Mouse (Mus musculus): Measurements from ENCODE around the gene Ccnt2. TPM values are rescaled to one million over a fixed set of nuclear protein-coding genes. Genes with fewer than 3 reads are reported as not detected.
"Not testable (repeated sequence)": the region's sequence is repeated elsewhere in the genome, so short reads cannot be mapped to it uniquely, and the experiment has no call there.

Gene Ccnt2
- total RNA-seq (2015) (28.4 and 33.9 TPM in 2 replicates), total RNA-seq (2017) (42.2 and 43.7 TPM in 2 replicates)

DNA sequence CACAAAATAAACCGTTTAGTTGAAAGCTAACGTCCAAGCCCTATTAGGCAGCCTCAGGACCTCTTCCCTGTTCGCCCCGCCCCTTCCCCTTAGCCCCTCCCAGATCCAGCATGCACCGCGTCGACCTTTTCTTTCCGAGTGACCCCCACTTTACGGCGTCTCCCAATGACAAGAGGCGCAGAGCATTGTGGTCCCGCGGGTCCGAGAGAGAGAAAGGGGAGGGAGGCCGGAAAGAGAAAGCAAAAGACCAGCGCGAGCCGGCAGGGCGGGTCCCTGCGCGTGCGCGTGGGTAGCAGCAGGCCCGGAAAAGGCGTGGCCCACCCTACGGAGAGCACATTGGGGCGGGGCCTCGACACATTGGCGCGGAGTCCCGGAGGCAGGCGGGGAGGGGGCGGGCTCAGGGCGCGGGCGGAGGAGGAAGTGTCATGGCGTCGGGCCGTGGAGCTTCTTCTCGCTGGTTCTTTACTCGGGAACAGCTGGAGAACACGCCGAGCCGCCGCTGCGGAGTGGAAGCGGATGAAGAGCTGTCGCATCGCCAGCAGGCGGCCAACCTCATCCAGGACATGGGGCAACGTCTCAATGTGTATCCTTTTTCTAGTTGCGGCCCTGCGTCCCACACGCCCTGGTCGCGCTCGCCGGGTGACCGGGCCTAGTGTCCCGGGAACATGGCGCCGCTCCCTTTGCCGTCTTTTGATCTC is at the start of gene Ccnt2:
Ccnt2 (plus strand) TSS at position 362 of the 698 bp plus-strand sequence.
- peak; percentile 92 for ATAC-seq (ENCODE audit: poor library complexity, severe bottlenecking)

DNA sequence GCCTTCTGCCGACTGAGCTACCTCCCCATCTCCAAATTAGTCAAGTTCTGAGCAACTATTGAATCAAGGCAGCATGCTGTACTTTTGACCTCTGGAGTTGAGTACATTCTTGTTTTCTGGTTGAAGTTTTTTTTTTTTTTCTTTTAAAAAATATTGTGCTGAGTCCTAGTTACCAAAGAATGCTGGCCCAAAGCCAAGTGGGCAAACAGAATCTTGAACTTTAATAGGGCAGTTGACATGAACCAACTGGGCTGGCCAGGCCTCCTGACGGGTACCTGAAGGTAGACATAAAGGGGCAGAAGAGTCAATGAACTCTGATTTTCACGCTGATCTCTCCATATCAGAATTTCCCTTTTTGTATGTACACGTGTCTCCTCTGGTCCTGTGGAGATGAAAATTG is 44.9 kb upstream of the Ccnt2 start, which contains the start of gene Acmsd:
Acmsd (plus strand) TSS at position 318 of the 400 bp plus-strand sequence.
- no peak for ATAC-seq (ENCODE audit: poor library complexity, severe bottlenecking)

- ATAC-seq (ENCODE audit: poor library complexity, severe bottlenecking) = no peak
Observed at GRCm38 (mm10) chr1:127731086-127731485, 42.9 kb upstream of the Ccnt2 start.

- ATAC-seq (ENCODE audit: poor library complexity, severe bottlenecking) = no peak
Observed at GRCm38 (mm10) chr1:127732435-127732834, 41.5 kb upstream of the Ccnt2 start.

- no peak for ATAC-seq (ENCODE audit: poor library complexity, severe bottlenecking)
Observed at GRCm38 (mm10) chr1:127732841-127733240, 41.1 kb upstream of the Ccnt2 start.

DNA sequence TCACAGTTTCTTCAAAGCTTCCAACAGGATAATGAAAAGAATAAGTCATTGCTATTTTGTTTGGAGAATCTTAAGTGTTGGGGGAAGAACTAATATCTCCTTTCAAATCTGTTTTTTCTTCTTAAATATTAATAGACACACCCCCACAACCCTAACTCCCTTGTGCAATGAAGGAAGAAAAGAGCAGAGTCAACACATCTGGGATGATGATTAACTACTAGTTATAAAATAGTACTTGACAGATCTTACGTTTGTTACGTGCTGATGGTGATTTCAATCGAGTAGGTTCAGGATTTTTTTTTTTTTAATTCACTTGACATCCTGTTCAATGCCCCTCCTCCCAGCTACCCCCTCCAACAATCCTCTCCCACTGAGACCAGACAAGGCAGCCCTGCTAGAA is 38.6 kb upstream of the Ccnt2 start:
- no peak for ATAC-seq (ENCODE audit: poor library complexity, severe bottlenecking)

- ATAC-seq (ENCODE audit: poor library complexity, severe bottlenecking) = no peak
Observed at GRCm38 (mm10) chr1:127750401-127751102, 23.4 kb upstream of the Ccnt2 start.

- ATAC-seq (ENCODE audit: poor library complexity, severe bottlenecking) = no peak
Observed at GRCm38 (mm10) chr1:127755806-127756205, 18.2 kb upstream of the Ccnt2 start.

GRCm38 (mm10) chr1:127756331-127757163 is 17.4 kb upstream of the Ccnt2 start:
- 0 out of 2 replicates have a peak, but pooled peaks have one; percentile 49 for ATAC-seq (ENCODE audit: poor library complexity, severe bottlenecking)

- not testable (repeated sequence) for ATAC-seq (ENCODE audit: poor library complexity, severe bottlenecking)
Observed at GRCm38 (mm10) chr1:127757164-127757545, 16.8 kb upstream of the Ccnt2 start.

- no peak for ATAC-seq (ENCODE audit: poor library complexity, severe bottlenecking)
Observed at GRCm38 (mm10) chr1:127765468-127765867, 8.5 kb upstream of the Ccnt2 start.

- no peak for ATAC-seq (ENCODE audit: poor library complexity, severe bottlenecking)
Observed at GRCm38 (mm10) chr1:127766741-127767140, 7.2 kb upstream of the Ccnt2 start.

GRCm38 (mm10) chr1:127773198-127773802 is 664 bp upstream of the Ccnt2 start:
- ATAC-seq (ENCODE audit: poor library complexity, severe bottlenecking) = peak; percentile 3

DNA sequence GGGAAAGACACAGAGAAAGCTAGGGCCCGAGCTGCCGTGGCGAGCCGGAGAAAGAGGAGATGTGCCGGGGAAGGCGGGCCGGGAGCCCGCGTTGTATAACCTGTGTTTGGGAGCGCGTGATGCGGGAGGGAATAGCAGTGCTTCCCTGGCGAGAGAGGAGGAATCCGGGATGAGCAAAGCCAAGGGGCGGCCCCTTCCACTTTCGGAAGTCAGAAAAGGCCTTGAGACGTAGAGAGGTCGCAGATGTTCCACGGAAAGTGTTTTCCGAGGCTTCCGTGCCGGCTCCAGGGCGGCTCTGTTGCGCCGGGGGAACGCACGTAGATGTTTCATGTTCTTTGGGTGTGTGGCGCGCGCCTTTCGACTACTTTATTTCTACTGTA is 527 bp downstream of the Ccnt2 start:
- peak; percentile 3 for ATAC-seq (ENCODE audit: poor library complexity, severe bottlenecking)

DNA sequence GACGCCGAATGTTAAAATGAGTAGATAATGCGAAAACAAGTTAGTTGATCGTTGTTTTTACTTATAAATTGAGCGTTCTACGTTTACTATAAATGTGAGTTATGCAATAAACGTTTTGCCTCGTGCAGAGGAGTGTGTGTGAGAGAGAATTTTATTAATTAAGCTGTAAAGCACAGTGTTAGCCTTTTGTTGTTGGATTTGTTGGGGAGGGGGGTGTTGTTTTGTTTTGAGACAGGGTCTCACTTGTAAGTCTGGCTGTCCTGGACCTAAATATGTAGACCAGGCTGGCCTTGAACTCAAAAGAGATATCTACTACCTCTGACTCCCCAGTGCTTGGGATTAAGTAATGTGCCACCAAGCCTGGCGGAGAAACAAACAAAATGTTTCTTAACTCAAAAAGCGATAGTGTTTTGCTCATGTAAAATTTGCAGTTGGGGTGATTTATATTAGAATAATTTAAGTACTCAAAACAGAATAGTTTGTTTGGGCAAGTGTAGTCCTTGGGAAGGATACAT is 1.3 kb downstream of the Ccnt2 start:
- ATAC-seq (ENCODE audit: poor library complexity, severe bottlenecking) = no peak

DNA sequence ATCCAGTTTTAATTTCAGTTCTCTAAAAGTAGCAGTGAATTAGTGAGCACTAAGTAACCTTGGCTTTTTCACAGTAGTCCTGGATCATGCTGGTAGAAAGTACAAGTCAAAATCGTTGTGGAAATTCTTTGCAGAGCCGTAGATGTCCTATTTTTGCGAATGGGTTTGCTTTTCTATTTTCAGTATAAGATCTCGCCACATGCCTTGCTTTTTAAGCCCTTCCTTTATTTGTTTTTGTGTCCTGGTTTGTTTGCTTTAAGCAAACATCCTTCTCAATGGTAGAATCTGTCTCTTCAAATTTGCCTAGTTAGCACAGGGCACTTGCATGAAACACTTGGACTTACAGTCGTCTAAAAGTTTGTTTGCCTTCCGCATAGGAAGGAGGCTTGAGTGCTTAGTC is 2.3 kb downstream of the Ccnt2 start:
- ATAC-seq (ENCODE audit: poor library complexity, severe bottlenecking) = no peak

- ATAC-seq (ENCODE audit: poor library complexity, severe bottlenecking) = no peak
Observed at GRCm38 (mm10) chr1:127778611-127779010, 4.6 kb downstream of the Ccnt2 start.

DNA sequence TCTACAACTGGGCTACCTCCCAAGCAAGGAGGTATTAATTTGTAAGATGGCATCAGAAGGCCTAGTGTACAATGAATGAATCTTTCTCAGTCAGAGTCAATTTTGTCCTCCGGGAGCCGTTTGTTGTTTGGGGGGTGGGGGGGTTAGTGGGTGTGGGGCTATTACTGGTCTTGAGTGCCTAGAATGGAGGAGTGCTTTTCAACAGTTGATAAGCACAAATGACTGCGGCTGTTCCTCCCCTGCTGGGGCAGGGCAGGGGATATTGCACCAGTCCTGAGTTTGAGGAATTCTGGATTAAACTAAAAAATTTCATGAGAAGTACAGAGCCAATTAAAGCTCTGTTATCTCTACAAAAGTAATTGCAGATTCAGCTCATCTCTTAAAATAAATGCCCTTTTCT is 6.2 kb downstream of the Ccnt2 start:
- ATAC-seq (ENCODE audit: poor library complexity, severe bottlenecking) = no peak

GRCm38 (mm10) chr1:127780849-127781248 is 6.9 kb downstream of the Ccnt2 start:
- peak; percentile 66 for ATAC-seq (ENCODE audit: poor library complexity, severe bottlenecking)

DNA sequence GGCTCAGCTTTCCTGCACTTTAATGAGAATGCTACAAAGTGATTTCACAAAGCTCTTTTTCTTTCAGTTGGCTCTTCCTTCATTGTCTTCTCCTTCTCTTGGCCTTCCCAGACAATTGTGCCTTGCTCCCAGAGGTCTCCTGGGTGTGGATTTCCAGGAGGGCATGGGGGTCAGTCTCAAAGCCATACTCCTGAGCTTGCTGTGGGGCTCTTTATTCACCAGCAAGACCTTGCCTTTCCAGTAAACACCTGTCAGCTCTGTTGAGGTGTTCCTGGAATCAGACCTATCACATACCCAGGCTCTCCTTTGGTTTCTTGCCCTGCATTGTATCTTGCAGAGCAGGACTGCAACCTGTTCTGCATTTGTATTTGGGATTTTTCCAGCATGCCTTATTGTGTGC is 9.9 kb downstream of the Ccnt2 start:
- ATAC-seq (ENCODE audit: poor library complexity, severe bottlenecking) = no peak

- peak; percentile 86 for ATAC-seq (ENCODE audit: poor library complexity, severe bottlenecking)
Observed at GRCm38 (mm10) chr1:127785882-127786281, 11.9 kb downstream of the Ccnt2 start.

Data from megakaryocyte, adult 5-6 weeks (primary cell).